Mouse (Mus musculus) myocyte (in vitro differentiated cells): ENCODE results near the gene Ttc33. TPM values are rescaled to one million over a fixed set of nuclear protein-coding genes. Genes with fewer than 3 reads are reported as not detected.

Experiments used
- H3K27me3 ChIP-seq: one replicate; pipeline ENCODE4 v1.6.1; 2011; ENCODE audit not compliant: control insufficient read depth, insufficient read depth, insufficient read length
- H3K36me3 ChIP-seq: one replicate; pipeline ENCODE4 v1.6.1; 2011; ENCODE audit not compliant: control insufficient read depth, insufficient read depth
- H3K4me2 ChIP-seq: one replicate; pipeline ENCODE4 v1.6.1; 2011; ENCODE audit warnings: low read depth, control low read depth
- H3K4me3 ChIP-seq: one replicate; pipeline ENCODE4 v1.5.1; 2011; ENCODE audit warnings: mild to moderate bottlenecking, control low read depth, moderate library complexity
- H3K79me2 ChIP-seq: one replicate; pipeline ENCODE4 v1.6.1; 2011; ENCODE audit not compliant: control insufficient read depth, insufficient read depth
- H3ac ChIP-seq: one replicate; pipeline ENCODE4 v1.6.1; 2011; ENCODE audit not compliant: control insufficient read depth, insufficient read length
- CEBPB ChIP-seq: IDR thresholded peaks from 2 replicates; pipeline ENCODE4 v1.6.1; 2011; ENCODE audit warnings: mild to moderate bottlenecking, moderate library complexity; ENCODE audit not compliant: poor library complexity, insufficient read depth, severe bottlenecking
- E2F4 ChIP-seq: IDR thresholded peaks from one replicate; pipeline ENCODE4 v1.6.1; 2011; ENCODE audit warnings: mild to moderate bottlenecking, control low read depth, moderate library complexity; ENCODE audit not compliant: insufficient read depth
- MAX ChIP-seq: IDR thresholded peaks from one replicate; pipeline ENCODE4 v1.6.1; 2011; ENCODE audit warnings: low read depth, mild to moderate bottlenecking, control low read depth
- MYOD1 ChIP-seq, 3 experiments: IDR thresholded peaks; one replicate each; pipeline ENCODE4 v1.6.1; 2011; ENCODE audit warnings: control low read depth in 2 of 3, low read depth in 2 of 3, mild to moderate bottlenecking in 2 of 3, moderate library complexity in 1 of 3; ENCODE audit not compliant: insufficient read length in 2 of 3, control insufficient read depth in 1 of 3
- MYOG ChIP-seq, 3 experiments: IDR thresholded peaks; one replicate each; pipeline ENCODE4 v1.6.1; 2011; ENCODE audit warnings: control low read depth in 2 of 3, low read depth in 2 of 3, mild to moderate bottlenecking in 2 of 3; ENCODE audit not compliant: insufficient read length in 2 of 3, control insufficient read depth in 1 of 3, insufficient read depth in 1 of 3
- POLR2A ChIP-seq: IDR thresholded peaks from one replicate; pipeline ENCODE4 v1.6.1; 2011; ENCODE audit warnings: low read depth, mild to moderate bottlenecking, control low read depth, moderate library complexity; ENCODE audit not compliant: insufficient read length
- POLR2AphosphoS2 ChIP-seq: IDR thresholded peaks from one replicate; pipeline ENCODE4 v1.6.1; 2011; ENCODE audit warnings: low read depth, control low read depth; ENCODE audit not compliant: insufficient read length
- REST ChIP-seq: IDR thresholded peaks from one replicate; pipeline ENCODE4 v1.6.1; 2011; ENCODE audit warnings: mild to moderate bottlenecking, control low read depth, moderate library complexity; ENCODE audit not compliant: insufficient read depth, insufficient read length
- SRF ChIP-seq: IDR thresholded peaks from one replicate; pipeline ENCODE4 v1.6.1; 2011; ENCODE audit warnings: low read depth; ENCODE audit not compliant: control insufficient read depth, insufficient read length
- TCF12 ChIP-seq: IDR thresholded peaks from one replicate; pipeline ENCODE4 v1.6.1; 2011; ENCODE audit warnings: mild to moderate bottlenecking, control low read depth; ENCODE audit not compliant: poor library complexity, insufficient read depth, severe bottlenecking
- TCF3 ChIP-seq: IDR thresholded peaks from one replicate; pipeline ENCODE4 v1.6.1; 2011; ENCODE audit warnings: low read depth, control low read depth; ENCODE audit not compliant: insufficient read length
- USF1 ChIP-seq: IDR thresholded peaks from one replicate; pipeline ENCODE4 v1.6.1; 2011; ENCODE audit warnings: low read depth, mild to moderate bottlenecking, control low read depth, moderate library complexity
- polyA plus RNA-seq: library from polyadenylated mRNA; unstranded; fragments of >200 nt; fragmentation: generic; extraction: Trizol; gene quantifications from one replicate; pipeline ENCODE4 v1.2.1, GENCODE M21; 2012; ENCODE audit warnings: missing spikeins

The Ttc33 gene
- polyA plus RNA-seq, 1 experiment, result 17.8 TPM

GRCm38 (mm10) chr15:5145196-5145945 is 40.0 kb upstream of the Ttc33 start:
- Histone ChIP-seq H3K36me3 (no peaks in the 10 kb centered on the region), H3K4me2 (peak overlapping the region; percentile 95), H3ac (no peak overlapping the region), H3K79me2 (peaks cover 63% of the 10 kb centered on the region), H3K4me3 (peak overlapping the region; percentile 53), H3K27me3 (no peaks in the 10 kb centered on the region)
- TF ChIP-seq MYOG (IDR thresholded peaks at IDR 0.05; ENCODE audit: control insufficient read depth in 1 of 3, insufficient read depth in 1 of 3, insufficient read length in 2 of 3, low read depth in 2 of 3) (no peak), REST (no peak)

- peak overlapping the region; percentile 57 for H3K4me2 ChIP-seq
- TF ChIP-seq E2F4 (no peak), CEBPB (no peak), MYOG (IDR thresholded peaks at IDR 0.05; ENCODE audit: control insufficient read depth in 1 of 3, insufficient read depth in 1 of 3, insufficient read length in 2 of 3, low read depth in 2 of 3) (no peak), TCF12 (no peak), POLR2A (no peak), USF1 (no peak), REST (no peak), MYOD1 (IDR thresholded peaks at IDR 0.05; ENCODE audit: control insufficient read depth in 1 of 3, insufficient read length in 2 of 3, low read depth in 2 of 3) (no peak), SRF (no peak)
- no peak overlapping the region for H3ac ChIP-seq
- peaks cover 100% of the 10 kb centered on the region for H3K79me2 ChIP-seq
- H3K36me3 ChIP-seq, result no peaks in the 10 kb centered on the region
- no peak overlapping the region for H3K4me3 ChIP-seq
- H3K27me3 ChIP-seq, result no peaks in the 10 kb centered on the region
These were observed 36.1 kb upstream of the Ttc33 start for GRCm38 (mm10) chr15:5149187-5149586.

GRCm38 (mm10) chr15:5152171-5152570 is 33.2 kb upstream of the Ttc33 start:
- no peak overlapping the region for H3ac ChIP-seq
- no peaks in the 10 kb centered on the region for H3K27me3 ChIP-seq
- TF ChIP-seq REST (no peak), SRF (no peak), E2F4 (no peak), TCF12 (no peak), POLR2AphosphoS2 (no peak), MYOG (IDR thresholded peaks at IDR 0.05; ENCODE audit: control insufficient read depth in 1 of 3, insufficient read depth in 1 of 3, insufficient read length in 2 of 3, low read depth in 2 of 3) (no peak), MYOD1 (IDR thresholded peaks at IDR 0.05; ENCODE audit: control insufficient read depth in 1 of 3, insufficient read length in 2 of 3, low read depth in 2 of 3) (no peak), TCF3 (no peak), POLR2A (no peak), CEBPB (no peak), MAX (no peak), USF1 (no peak)
- no peaks in the 10 kb centered on the region for H3K36me3 ChIP-seq
- peaks cover 100% of the 10 kb centered on the region for H3K79me2 ChIP-seq
- no peak overlapping the region for H3K4me3 ChIP-seq
- no peak overlapping the region for H3K4me2 ChIP-seq

- Histone ChIP-seq H3K4me2 (no peak overlapping the region), H3K36me3 (no peaks in the 10 kb centered on the region), H3K4me3 (no peak overlapping the region), H3ac (no peak overlapping the region), H3K79me2 (peaks cover 100% of the 10 kb centered on the region), H3K27me3 (no peaks in the 10 kb centered on the region)
- no peak for TF ChIP-seq USF1
- TF ChIP-seq REST, result no peak
- TF ChIP-seq TCF12, result no peak
- TF ChIP-seq E2F4, result no peak
- TF ChIP-seq MYOD1 (IDR thresholded peaks at IDR 0.05; ENCODE audit: control insufficient read depth in 1 of 3, insufficient read length in 2 of 3, low read depth in 2 of 3), result no peak
- TF ChIP-seq POLR2AphosphoS2, result no peak
- no peak for TF ChIP-seq TCF3
- TF ChIP-seq POLR2A, result no peak
- no peak for TF ChIP-seq MYOG (IDR thresholded peaks at IDR 0.05; ENCODE audit: control insufficient read depth in 1 of 3, insufficient read depth in 1 of 3, insufficient read length in 2 of 3, low read depth in 2 of 3)
- no peak for TF ChIP-seq MAX
- TF ChIP-seq CEBPB, result no peak
- no peak for TF ChIP-seq SRF
These were observed 30.7 kb upstream of the Ttc33 start for GRCm38 (mm10) chr15:5154621-5155020.

GRCm38 (mm10) chr15:5155093-5155492 is 30.2 kb upstream of the Ttc33 start:
- Histone ChIP-seq H3K79me2 (peaks cover 100% of the 10 kb centered on the region), H3K27me3 (no peaks in the 10 kb centered on the region), H3K4me3 (no peak overlapping the region), H3K36me3 (peaks cover under 1% of the 10 kb centered on the region), H3K4me2 (no peak overlapping the region), H3ac (no peak overlapping the region)
- TF ChIP-seq REST (no peak), USF1 (no peak), MYOG (IDR thresholded peaks at IDR 0.05; ENCODE audit: control insufficient read depth in 1 of 3, insufficient read depth in 1 of 3, insufficient read length in 2 of 3, low read depth in 2 of 3) (no peak), MAX (no peak), MYOD1 (IDR thresholded peaks at IDR 0.05; ENCODE audit: control insufficient read depth in 1 of 3, insufficient read length in 2 of 3, low read depth in 2 of 3) (no peak), TCF12 (no peak), POLR2A (no peak), POLR2AphosphoS2 (no peak), E2F4 (no peak), SRF (no peak), CEBPB (no peak), TCF3 (no peak)
